Mouse (Mus musculus): ENCODE data around the gene Rps6ka4.
A peak's percentile ranks its signal among the peaks of the same experiment; 100 is the strongest.

Gene Rps6ka4

GRCm38 (mm10) chr19:6840475-6841291 is at the start of gene Rps6ka4:
Rps6ka4 (minus strand) TSS chr19:6840636.
- DNase-seq, result peak; percentile 60

- no peak for DNase-seq
Measured at GRCm38 (mm10) chr19:6877965-6878364, 37.5 kb upstream of the Rps6ka4 start.

- DNase-seq, result no peak
Measured at GRCm38 (mm10) chr19:6876799-6877198, 36.4 kb upstream of the Rps6ka4 start.

GRCm38 (mm10) chr19:6875834-6876233 is 35.4 kb upstream of the Rps6ka4 start:
- DNase-seq, result no peak

- DNase-seq, result no peak
Measured at GRCm38 (mm10) chr19:6874257-6874656, 33.8 kb upstream of the Rps6ka4 start.

- DNase-seq, result no peak
Measured at GRCm38 (mm10) chr19:6872701-6873100, 32.3 kb upstream of the Rps6ka4 start.

- DNase-seq, result peak; percentile 79
Measured at GRCm38 (mm10) chr19:6871574-6872271, 31.3 kb upstream of the Rps6ka4 start.

GRCm38 (mm10) chr19:6869355-6869754 is 28.9 kb upstream of the Rps6ka4 start:
- DNase-seq, result peak; percentile 74

- DNase-seq, result no peak
Measured at GRCm38 (mm10) chr19:6861451-6861850, 21.0 kb upstream of the Rps6ka4 start.

GRCm38 (mm10) chr19:6860706-6861105 is 20.3 kb upstream of the Rps6ka4 start:
- no peak for DNase-seq

- no peak for DNase-seq
Measured at GRCm38 (mm10) chr19:6859971-6860370, 19.5 kb upstream of the Rps6ka4 start.

- no peak for DNase-seq
Measured at GRCm38 (mm10) chr19:6859032-6859651, 18.7 kb upstream of the Rps6ka4 start.

GRCm38 (mm10) chr19:6858031-6858430 is 17.6 kb upstream of the Rps6ka4 start, which contains the start of gene Ccdc88b:
Ccdc88b (minus strand) TSS chr19:6858211.
- DNase-seq, result peak; percentile 92

- DNase-seq, result peak; percentile 45
Measured at GRCm38 (mm10) chr19:6857391-6858005, 17.1 kb upstream of the Rps6ka4 start.

- DNase-seq, result no peak
Measured at GRCm38 (mm10) chr19:6857003-6857360, 16.5 kb upstream of the Rps6ka4 start.

GRCm38 (mm10) chr19:6856281-6857002 is 16.0 kb upstream of the Rps6ka4 start:
- DNase-seq, result peak; percentile 80

GRCm38 (mm10) chr19:6855225-6856031 is 15.0 kb upstream of the Rps6ka4 start:
- DNase-seq, result no peak

GRCm38 (mm10) chr19:6854658-6855057 is 14.2 kb upstream of the Rps6ka4 start:
- no peak for DNase-seq

GRCm38 (mm10) chr19:6853903-6854302 is 13.5 kb upstream of the Rps6ka4 start:
- no peak for DNase-seq

- DNase-seq, result no peak
Measured at GRCm38 (mm10) chr19:6852393-6853305, 12.2 kb upstream of the Rps6ka4 start.

GRCm38 (mm10) chr19:6851497-6851896 is 11.1 kb upstream of the Rps6ka4 start:
- no peak for DNase-seq
